Mouse (Mus musculus): ENCODE data around the gene Chchd6. TPM values are rescaled to one million over a fixed set of nuclear protein-coding genes. Genes with fewer than 3 reads are reported as not detected.

The Chchd6 gene
- polyA plus RNA-seq, 1 experiment from 2014 or later: 174 TPM

DNA sequence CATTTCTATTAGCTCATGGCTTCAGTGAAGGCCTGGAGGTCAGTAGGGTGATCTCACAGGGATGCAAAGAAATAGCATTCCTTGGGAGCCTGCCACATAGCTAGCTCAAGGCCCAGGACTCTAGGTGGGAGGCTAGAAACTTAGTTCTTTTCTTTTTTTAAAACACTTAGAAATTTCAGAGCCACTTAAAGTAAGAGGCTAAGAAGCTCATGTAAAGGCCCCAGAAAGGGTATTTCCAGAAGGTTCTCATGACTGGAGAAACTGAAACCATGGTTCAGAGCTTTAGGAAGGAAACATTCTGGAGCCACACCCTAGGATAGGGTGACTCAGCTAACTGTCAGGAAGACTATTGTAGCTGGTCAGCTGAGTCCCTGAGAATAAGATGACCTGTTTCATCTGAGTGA lies 182.0 kb downstream of the Chchd6 start:
- Histone ChIP-seq H3K9ac (replicated peaks) (no peak overlapping the region), H3K27ac (replicated peaks) (no peak overlapping the region), H3K36me3 (0 out of 2 replicates have a peak, but pooled peaks cover 4% of the 10 kb centered on the region), H3K9me3 (replicated peaks) (no peaks in the 10 kb centered on the region), H3K4me2 (no peak overlapping the region), H3K4me1 (no peaks in the 10 kb centered on the region), H3K4me3 (replicated peaks) (no peak overlapping the region), H3K27me3 (replicated peaks) (no peaks in the 10 kb centered on the region)
- ATAC-seq (ENCODE audit: low FRiP score): no peak

- ATAC-seq (ENCODE audit: low FRiP score): no peak
- H3K27ac ChIP-seq (replicated peaks): no peak overlapping the region
- 78% methylated on average over 1 of the region's 1 CpGs for WGBS
Measured at GRCm38 (mm10) chr6:89412562-89412961, 182.9 kb downstream of the Chchd6 start.

GRCm38 (mm10) chr6:89409041-89409440 lies 186.4 kb downstream of the Chchd6 start:
- no peaks in the 10 kb centered on the region for H3K36me3 ChIP-seq
- peaks cover 9% of the 10 kb centered on the region for H3K4me1 ChIP-seq
- H3K9ac ChIP-seq (replicated peaks): no peak overlapping the region
- H3K27me3 ChIP-seq (replicated peaks): no peaks in the 10 kb centered on the region
- no peak overlapping the region for H3K27ac ChIP-seq (replicated peaks)
- no peak for ATAC-seq (ENCODE audit: low FRiP score)
- H3K4me3 ChIP-seq (replicated peaks): no peak overlapping the region
- no peak overlapping the region for H3K4me2 ChIP-seq
- 87% methylated on average over 1 of the region's 1 CpGs for WGBS
- no peaks in the 10 kb centered on the region for H3K9me3 ChIP-seq (replicated peaks)

More at GRCm38 (mm10) chr6:89412562-89412961, 182.9 kb downstream of the Chchd6 start:
- Histone ChIP-seq H3K27me3 (replicated peaks) (no peaks in the 10 kb centered on the region), H3K4me3 (replicated peaks) (no peak overlapping the region), H3K9me3 (replicated peaks) (no peaks in the 10 kb centered on the region), H3K4me1 (peaks cover 3% of the 10 kb centered on the region; the same call in 1 of the 2 replicates), H3K4me2 (no peak overlapping the region), H3K9ac (replicated peaks) (no peak overlapping the region), H3K36me3 (0 out of 2 replicates have a peak, but pooled peaks cover under 1% of the 10 kb centered on the region)

- H3K9ac ChIP-seq (replicated peaks): no peak overlapping the region
- WGBS: 80% methylated on average over 5 of the region's 5 CpGs
- no peak for ATAC-seq (ENCODE audit: low FRiP score)
Measured at GRCm38 (mm10) chr6:89408259-89408658, 187.2 kb downstream of the Chchd6 start.

GRCm38 (mm10) chr6:89407247-89407889 lies 188.1 kb downstream of the Chchd6 start:
- no peak overlapping the region for H3K4me2 ChIP-seq
- H3K9me3 ChIP-seq (replicated peaks): no peaks in the 10 kb centered on the region
- no peaks in the 10 kb centered on the region for H3K27me3 ChIP-seq (replicated peaks)
- H3K4me3 ChIP-seq (replicated peaks): no peak overlapping the region
- no peak overlapping the region for H3K9ac ChIP-seq (replicated peaks)
- 61% methylated on average over 3 of the region's 3 CpGs for WGBS
- H3K27ac ChIP-seq (replicated peaks): peak overlapping the region; percentile 37; the same call in 1 of the 2 replicates
- H3K36me3 ChIP-seq: no peaks in the 10 kb centered on the region
- 0 out of 2 replicates have a peak, but pooled peaks have one; percentile 28 for ATAC-seq (ENCODE audit: low FRiP score)
- H3K4me1 ChIP-seq: peaks cover 19% of the 10 kb centered on the region

More at GRCm38 (mm10) chr6:89408259-89408658, 187.2 kb downstream of the Chchd6 start:
- Histone ChIP-seq H3K4me3 (replicated peaks) (no peak overlapping the region), H3K4me1 (peaks cover 17% of the 10 kb centered on the region), H3K27me3 (replicated peaks) (no peaks in the 10 kb centered on the region), H3K36me3 (no peaks in the 10 kb centered on the region), H3K9me3 (replicated peaks) (no peaks in the 10 kb centered on the region), H3K27ac (replicated peaks) (no peak overlapping the region), H3K4me2 (no peak overlapping the region)

GRCm38 (mm10) chr6:89404964-89405363 lies 190.5 kb downstream of the Chchd6 start:
- 82% methylated on average over 2 of the region's 2 CpGs for WGBS
- Histone ChIP-seq H3K4me3 (replicated peaks) (no peak overlapping the region), H3K9ac (replicated peaks) (no peak overlapping the region), H3K9me3 (replicated peaks) (no peaks in the 10 kb centered on the region), H3K36me3 (no peaks in the 10 kb centered on the region), H3K4me1 (peaks cover 19% of the 10 kb centered on the region), H3K27me3 (replicated peaks) (no peaks in the 10 kb centered on the region), H3K27ac (replicated peaks) (no peak overlapping the region), H3K4me2 (no peak overlapping the region)
- no peak for ATAC-seq (ENCODE audit: low FRiP score)

DNA sequence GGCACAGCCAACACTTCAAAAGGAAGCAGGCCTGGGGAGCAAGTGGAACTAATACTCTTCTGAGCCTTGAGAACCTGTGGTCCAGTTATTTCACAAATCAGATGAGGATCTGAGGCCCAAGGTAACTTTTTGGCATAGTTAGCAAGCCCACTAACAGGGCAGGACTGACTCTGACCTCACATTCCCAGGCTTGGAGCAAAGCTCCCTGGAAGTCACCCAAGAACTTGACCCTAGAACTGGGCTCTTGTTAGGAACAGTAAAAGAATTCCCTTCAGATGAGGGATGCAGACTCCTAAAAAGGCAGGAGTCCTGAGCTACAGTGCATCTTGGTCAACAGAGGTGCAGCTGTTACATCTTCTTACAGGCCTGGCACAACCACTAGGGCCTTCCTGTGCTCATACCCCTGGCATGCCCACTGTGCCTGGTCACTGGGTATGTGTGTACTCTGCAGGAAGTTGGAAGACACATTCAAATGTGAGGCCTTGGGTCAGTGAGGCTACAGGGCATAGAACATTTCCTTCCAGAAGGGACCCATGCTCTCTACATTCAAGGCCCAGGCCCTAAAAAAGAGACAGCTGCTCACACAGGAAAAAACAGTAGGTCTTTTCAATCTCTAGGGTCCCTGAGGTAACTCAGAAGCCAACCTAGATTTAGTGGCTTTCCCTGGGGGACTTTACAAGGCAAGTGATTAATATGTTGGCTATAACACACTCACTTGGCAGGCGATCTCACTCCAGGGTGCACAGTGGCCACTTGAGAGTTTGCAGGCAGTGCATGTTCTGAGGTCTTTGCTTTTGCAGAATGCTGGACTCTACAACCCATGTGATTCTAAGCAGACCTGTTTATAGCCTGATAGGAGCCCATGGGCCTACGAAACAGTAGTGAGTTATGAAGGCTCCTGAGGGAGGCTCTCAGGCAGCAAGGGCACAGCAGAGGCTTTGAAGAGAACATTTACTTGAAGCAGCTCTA lies 191.9 kb downstream of the Chchd6 start:
- Histone ChIP-seq H3K27me3 (replicated peaks) (no peaks in the 10 kb centered on the region), H3K36me3 (no peaks in the 10 kb centered on the region), H3K9ac (replicated peaks) (no peak overlapping the region), H3K27ac (replicated peaks) (0 out of 2 replicates have a peak overlapping the region, but pooled peaks have one; percentile 33), H3K4me3 (replicated peaks) (no peak overlapping the region), H3K4me1 (peaks cover 19% of the 10 kb centered on the region), H3K9me3 (replicated peaks) (no peaks in the 10 kb centered on the region), H3K4me2 (no peak overlapping the region)
- WGBS: 39% methylated on average over 2 of the region's 2 CpGs
- ATAC-seq (ENCODE audit: low FRiP score): no peak; the same call in 1 of the 2 replicates

- Histone ChIP-seq H3K27ac (replicated peaks) (no peak overlapping the region), H3K36me3 (no peaks in the 10 kb centered on the region), H3K4me2 (no peak overlapping the region), H3K9ac (replicated peaks) (no peak overlapping the region), H3K9me3 (replicated peaks) (no peaks in the 10 kb centered on the region), H3K27me3 (replicated peaks) (no peaks in the 10 kb centered on the region), H3K4me1 (peaks cover 14% of the 10 kb centered on the region), H3K4me3 (replicated peaks) (no peak overlapping the region)
- WGBS: 46% methylated on average over 2 of the region's 2 CpGs
- ATAC-seq (ENCODE audit: low FRiP score): no peak
Measured at GRCm38 (mm10) chr6:89402406-89402805, 193.0 kb downstream of the Chchd6 start.

DNA sequence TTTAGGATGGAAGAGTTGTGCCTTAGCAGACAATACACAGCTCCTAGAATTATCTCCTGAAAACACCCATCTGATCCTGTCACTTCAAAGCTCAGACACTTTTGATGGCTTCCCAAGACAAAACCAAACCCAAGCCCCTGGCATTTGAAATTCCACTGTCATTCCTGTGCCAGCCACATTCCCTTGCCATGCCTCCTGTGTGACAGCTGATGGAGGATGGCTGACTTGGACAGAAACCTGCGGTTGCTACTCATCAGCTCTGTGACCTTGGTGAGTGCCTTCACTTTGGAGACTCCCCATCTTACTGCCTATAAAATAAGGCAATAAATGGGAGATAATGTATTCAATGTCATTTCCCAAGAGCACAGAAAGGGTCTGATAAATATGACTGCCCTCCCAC lies 195.9 kb downstream of the Chchd6 start:
- no peaks in the 10 kb centered on the region for H3K9me3 ChIP-seq (replicated peaks)
- ATAC-seq (ENCODE audit: low FRiP score): no peak
- H3K36me3 ChIP-seq: no peaks in the 10 kb centered on the region
- H3K27ac ChIP-seq (replicated peaks): no peak overlapping the region
- peaks cover 11% of the 10 kb centered on the region for H3K4me1 ChIP-seq
- no peaks in the 10 kb centered on the region for H3K27me3 ChIP-seq (replicated peaks)
- 88% methylated on average over 1 of the region's 1 CpGs for WGBS
- no peak overlapping the region for H3K4me3 ChIP-seq (replicated peaks)
- no peak overlapping the region for H3K9ac ChIP-seq (replicated peaks)
- no peak overlapping the region for H3K4me2 ChIP-seq

GRCm38 (mm10) chr6:89397919-89398318 lies 197.5 kb downstream of the Chchd6 start:
- no peak overlapping the region for H3K4me2 ChIP-seq
- H3K36me3 ChIP-seq: no peaks in the 10 kb centered on the region
- H3K9ac ChIP-seq (replicated peaks): no peak overlapping the region
- H3K9me3 ChIP-seq (replicated peaks): no peaks in the 10 kb centered on the region
- no peak for ATAC-seq (ENCODE audit: low FRiP score)
- no peaks in the 10 kb centered on the region; the same call in 1 of the 2 replicates for H3K4me1 ChIP-seq
- 78% methylated on average over 4 of the region's 4 CpGs for WGBS
- H3K27ac ChIP-seq (replicated peaks): no peak overlapping the region
- H3K27me3 ChIP-seq (replicated peaks): no peaks in the 10 kb centered on the region
- H3K4me3 ChIP-seq (replicated peaks): no peak overlapping the region

DNA sequence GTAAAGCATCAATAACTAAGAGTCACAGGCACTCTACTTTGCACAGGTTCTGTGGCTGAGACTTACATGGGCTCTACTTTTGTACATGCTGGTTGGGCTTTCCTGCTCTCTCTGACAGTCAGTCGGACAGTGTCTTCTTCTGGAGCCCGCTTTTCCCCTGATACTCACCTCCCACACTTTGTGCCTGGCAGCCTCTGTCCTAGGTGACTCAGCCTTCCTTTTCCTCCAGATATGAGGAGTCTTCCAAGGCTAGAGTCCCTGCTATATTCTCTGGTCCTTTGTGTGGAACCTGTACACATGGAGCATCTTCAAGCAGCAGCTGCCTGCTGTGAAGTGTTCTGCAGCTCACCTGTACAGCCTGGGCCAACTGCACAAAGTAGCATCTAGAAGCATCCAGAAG lies 201.6 kb downstream of the Chchd6 start:
- ATAC-seq (ENCODE audit: low FRiP score): no peak

More for the DNA sequence above, 201.6 kb downstream of the Chchd6 start:
- Histone ChIP-seq H3K4me3 (replicated peaks) (no peak overlapping the region), H3K27me3 (replicated peaks) (no peaks in the 10 kb centered on the region), H3K4me2 (no peak overlapping the region), H3K4me1 (no peaks in the 10 kb centered on the region), H3K9me3 (replicated peaks) (no peaks in the 10 kb centered on the region), H3K9ac (replicated peaks) (no peak overlapping the region), H3K36me3 (no peaks in the 10 kb centered on the region), H3K27ac (replicated peaks) (no peak overlapping the region)
- 90% methylated on average over 2 of the region's 2 CpGs for WGBS
